Comparison of ENCODE assay signal across 20 mouse cellular contexts in genomic region chr15:10831106-10831505, GRCm38 (mm10).
A peak's percentile ranks its signal among the peaks of the same experiment; 100 is the strongest.
DNase-seq lines count a peak whose midpoint lies in the region; ATAC-seq and TF ChIP-seq lines count a peak whose summit lies in the region.
"Had no signal": no experiment of that assay in that cellular context is flagged by ENCODE, and none has a peak within 500 bp of the region (broad histone marks: within the 10 kb centered on the region; RNA-seq: fewer than 3 reads in every experiment).

No protein-coding gene starts in this region.

- no peak overlapping the region for H3K4me3 ChIP-seq in kidney, postnatal 0 days (replicated peaks; ENCODE audit: low read depth, low read length)
- no peak overlapping the region for H3K4me3 ChIP-seq in intestine, embryonic 14.5 days (ENCODE audit: low read depth, low read length)
- H3K4me3 ChIP-seq in intestine, postnatal 0 days (ENCODE audit: low read depth, low read length), result no peak overlapping the region
- H3K4me3 ChIP-seq in stomach, postnatal 0 days (ENCODE audit: low read depth, low read length), result no peak overlapping the region
- H3K4me3 ChIP-seq in midbrain, embryonic 16.5 days (ENCODE audit: low read depth, low read length), result no peak overlapping the region
- H3K4me3 ChIP-seq: embryonic facial prominence, embryonic 15.5 days; hindbrain, embryonic 15.5 days; midbrain, embryonic 12.5 days had no signal

- no peak for TF ChIP-seq EP300 in stomach, postnatal 0 days (optimal IDR thresholded peaks at IDR 0.05)

- no peak overlapping the region for H3K4me2 ChIP-seq in kidney, postnatal 0 days (ENCODE audit: low read length)
- H3K4me2 ChIP-seq in intestine, embryonic 14.5 days (ENCODE audit: low read length), result no peak overlapping the region
- H3K4me2 ChIP-seq in intestine, postnatal 0 days (replicated peaks; ENCODE audit: low read depth), result no peak overlapping the region
- no peak overlapping the region for H3K4me2 ChIP-seq in stomach, postnatal 0 days (replicated peaks; ENCODE audit: low read depth)
- no peak overlapping the region for H3K4me2 ChIP-seq in midbrain, embryonic 16.5 days (ENCODE audit: low read length)
- H3K4me2 ChIP-seq: embryonic facial prominence, embryonic 15.5 days; hindbrain, embryonic 15.5 days; midbrain, embryonic 12.5 days had no signal

- H3K9me3 ChIP-seq in kidney, postnatal 0 days (replicated peaks; ENCODE audit: low read length), result no peaks in the 10 kb centered on the region
- H3K9me3 ChIP-seq in intestine, embryonic 14.5 days (ENCODE audit: control insufficient read depth, low read length), result no peaks in the 10 kb centered on the region
- H3K9me3 ChIP-seq in intestine, postnatal 0 days (ENCODE audit: control insufficient read depth), result no peaks in the 10 kb centered on the region
- no peaks in the 10 kb centered on the region for H3K9me3 ChIP-seq in stomach, postnatal 0 days (ENCODE audit: control insufficient read depth, low read length)
- no peaks in the 10 kb centered on the region for H3K9me3 ChIP-seq in midbrain, embryonic 16.5 days (replicated peaks; ENCODE audit: control insufficient read depth, low read length, poor library complexity, severe bottlenecking)
- H3K9me3 ChIP-seq: embryonic facial prominence, embryonic 15.5 days; hindbrain, embryonic 15.5 days; midbrain, embryonic 12.5 days had no signal

- 31% methylated on average over 5 of the region's 5 CpGs for WGBS in kidney, postnatal 0 days
- 12% methylated on average over 5 of the region's 5 CpGs for WGBS in intestine, embryonic 14.5 days
- 14% methylated on average over 5 of the region's 5 CpGs for WGBS in intestine, postnatal 0 days
- 19% methylated on average over 5 of the region's 5 CpGs for WGBS in stomach, postnatal 0 days
- WGBS in midbrain, embryonic 16.5 days, result 86% methylated on average over 5 of the region's 5 CpGs

- H3K4me1 ChIP-seq in kidney, postnatal 0 days (replicated peaks; ENCODE audit: insufficient read depth, low read length), result 0 out of 2 replicates have a peak, but pooled peaks cover 7% of the 10 kb centered on the region
- H3K4me1 ChIP-seq in intestine, embryonic 14.5 days (replicated peaks; ENCODE audit: control insufficient read depth, insufficient read depth, low read length), result peaks cover 6% of the 10 kb centered on the region; the same call in 1 of the 2 replicates
- peaks cover 15% of the 10 kb centered on the region; the same call in 1 of the 2 replicates for H3K4me1 ChIP-seq in intestine, postnatal 0 days (replicated peaks; ENCODE audit: control insufficient read depth, insufficient read depth, low read length)
- H3K4me1 ChIP-seq in stomach, postnatal 0 days (replicated peaks; ENCODE audit: control insufficient read depth, insufficient read depth), result no peaks in the 10 kb centered on the region
- no peaks in the 10 kb centered on the region for H3K4me1 ChIP-seq in midbrain, embryonic 16.5 days (ENCODE audit: control insufficient read depth, insufficient read depth, low read length)
- H3K4me1 ChIP-seq: embryonic facial prominence, embryonic 15.5 days; hindbrain, embryonic 15.5 days; midbrain, embryonic 12.5 days had no signal

- DNase-seq in kidney, postnatal 0 days (ENCODE audit: low spot score), result peak; percentile 76
- no peak for DNase-seq in kidney, adult 8-10 months
- DNase-seq in intestine, embryonic 14.5 days (ENCODE audit: low spot score), result peak; percentile 52
- no peak for DNase-seq in stomach, postnatal 0 days (ENCODE audit: low spot score)
- no peak for DNase-seq in adrenal gland, postnatal 4 days (ENCODE audit: low spot score in 2 of 2)
- DNase-seq: adrenal gland, postnatal 10 days; cerebellum, adult 2 months; cerebellum, postnatal 36 days; gastrocnemius, postnatal 10 days; heart, adult 11 months; kidney, adult 11 months; layer of hippocampus, postnatal 36 days; lung, postnatal 14 days; thymus, postnatal 14 days had no signal

- ATAC-seq in kidney, postnatal 0 days (replicated peaks; ENCODE audit: low FRiP score, low read depth), result 0 out of 2 replicates have a peak, but pooled peaks have one; percentile 17
- peak; percentile 81 for ATAC-seq in intestine, embryonic 14.5 days (replicated peaks; ENCODE audit: low FRiP score, low TSS enrichment, low read depth)
- peak; percentile 60 for ATAC-seq in intestine, postnatal 0 days
- peak; percentile 71; the same call in 1 of the 2 replicates for ATAC-seq in stomach, postnatal 0 days (ENCODE audit: low FRiP score, low TSS enrichment)
- no peak for ATAC-seq in midbrain, embryonic 16.5 days
- ATAC-seq: forebrain, embryonic 14.5 days had no signal

- H3K27ac ChIP-seq in kidney, postnatal 0 days, result no peak overlapping the region
- no peak overlapping the region for H3K27ac ChIP-seq in intestine, embryonic 14.5 days (ENCODE audit: low read depth)
- no peak overlapping the region for H3K27ac ChIP-seq in intestine, postnatal 0 days (ENCODE audit: low read depth, low read length)
- no peak overlapping the region for H3K27ac ChIP-seq in stomach, postnatal 0 days (replicated peaks)
- no peak overlapping the region for H3K27ac ChIP-seq in midbrain, embryonic 16.5 days (ENCODE audit: low read length)
- H3K27ac ChIP-seq: embryonic facial prominence, embryonic 15.5 days; hindbrain, embryonic 15.5 days; midbrain, embryonic 12.5 days had no signal

- H3K27me3 ChIP-seq in kidney, postnatal 0 days (ENCODE audit: insufficient read depth, low read length), result no peaks in the 10 kb centered on the region
- H3K27me3 ChIP-seq in intestine, embryonic 14.5 days (replicated peaks; ENCODE audit: control insufficient read depth, insufficient read depth, low read length), result no peaks in the 10 kb centered on the region
- H3K27me3 ChIP-seq in intestine, postnatal 0 days (replicated peaks; ENCODE audit: control insufficient read depth, insufficient read depth, low read length), result no peaks in the 10 kb centered on the region
- H3K27me3 ChIP-seq in stomach, postnatal 0 days (ENCODE audit: control insufficient read depth, insufficient read depth, low read length), result no peaks in the 10 kb centered on the region
- no peaks in the 10 kb centered on the region for H3K27me3 ChIP-seq in midbrain, embryonic 16.5 days (ENCODE audit: control insufficient read depth, insufficient read depth, low read depth, low read length)
- H3K27me3 ChIP-seq: embryonic facial prominence, embryonic 15.5 days; hindbrain, embryonic 15.5 days; midbrain, embryonic 12.5 days had no signal

- no peak overlapping the region for H3K9ac ChIP-seq in kidney, postnatal 0 days (ENCODE audit: low read depth, low read length)
- no peak overlapping the region for H3K9ac ChIP-seq in intestine, embryonic 14.5 days (ENCODE audit: low read length)
- H3K9ac ChIP-seq in intestine, postnatal 0 days (ENCODE audit: low read depth, low read length), result no peak overlapping the region
- H3K9ac ChIP-seq in stomach, postnatal 0 days (ENCODE audit: low read length), result no peak overlapping the region
- H3K9ac ChIP-seq in midbrain, embryonic 16.5 days (ENCODE audit: low read depth, low read length), result no peak overlapping the region
- H3K9ac ChIP-seq: embryonic facial prominence, embryonic 15.5 days; hindbrain, embryonic 15.5 days; midbrain, embryonic 12.5 days had no signal

- TF ChIP-seq CTCF in kidney, postnatal 0 days (IDR thresholded peaks at IDR 0.05; ENCODE audit: low read depth), result no peak
- no peak for TF ChIP-seq CTCF in intestine, postnatal 0 days (IDR thresholded peaks at IDR 0.05; ENCODE audit: low read depth)
- no peak for TF ChIP-seq CTCF in stomach, postnatal 0 days (IDR thresholded peaks at IDR 0.05; ENCODE audit: low read depth)

- H3K36me3 ChIP-seq in kidney, postnatal 0 days (ENCODE audit: insufficient read depth, low read length), result no peaks in the 10 kb centered on the region
- H3K36me3 ChIP-seq in intestine, embryonic 14.5 days (ENCODE audit: control insufficient read depth, insufficient read depth, low read length), result no peaks in the 10 kb centered on the region
- no peaks in the 10 kb centered on the region for H3K36me3 ChIP-seq in intestine, postnatal 0 days (ENCODE audit: control insufficient read depth, insufficient read depth)
- no peaks in the 10 kb centered on the region for H3K36me3 ChIP-seq in stomach, postnatal 0 days (ENCODE audit: control insufficient read depth, insufficient read depth, low read length)
- H3K36me3 ChIP-seq in midbrain, embryonic 16.5 days (ENCODE audit: control insufficient read depth, insufficient read depth, low read length), result no peaks in the 10 kb centered on the region
- H3K36me3 ChIP-seq: embryonic facial prominence, embryonic 15.5 days; hindbrain, embryonic 15.5 days; midbrain, embryonic 12.5 days had no signal

Comparison
In these comparisons a context has a peak if more than half of its experiments do, and no peak if none do; other contexts are left out.
1. DNase-seq: peak in kidney, postnatal 0 days (single experiment) and intestine, embryonic 14.5 days (single experiment); none in kidney, adult 8-10 months (0 of 2), stomach, postnatal 0 days (single experiment) and adrenal gland, postnatal 4 days (0 of 2).